Mouse (Mus musculus): ENCODE measurements at regions not wholly inside any gene's neighbourhood (a gene's known extent, or its start where the extent isn't known, plus 50 kb on each side); places are given as distances from the start of the nearest gene placed in this dataset.

DNA sequence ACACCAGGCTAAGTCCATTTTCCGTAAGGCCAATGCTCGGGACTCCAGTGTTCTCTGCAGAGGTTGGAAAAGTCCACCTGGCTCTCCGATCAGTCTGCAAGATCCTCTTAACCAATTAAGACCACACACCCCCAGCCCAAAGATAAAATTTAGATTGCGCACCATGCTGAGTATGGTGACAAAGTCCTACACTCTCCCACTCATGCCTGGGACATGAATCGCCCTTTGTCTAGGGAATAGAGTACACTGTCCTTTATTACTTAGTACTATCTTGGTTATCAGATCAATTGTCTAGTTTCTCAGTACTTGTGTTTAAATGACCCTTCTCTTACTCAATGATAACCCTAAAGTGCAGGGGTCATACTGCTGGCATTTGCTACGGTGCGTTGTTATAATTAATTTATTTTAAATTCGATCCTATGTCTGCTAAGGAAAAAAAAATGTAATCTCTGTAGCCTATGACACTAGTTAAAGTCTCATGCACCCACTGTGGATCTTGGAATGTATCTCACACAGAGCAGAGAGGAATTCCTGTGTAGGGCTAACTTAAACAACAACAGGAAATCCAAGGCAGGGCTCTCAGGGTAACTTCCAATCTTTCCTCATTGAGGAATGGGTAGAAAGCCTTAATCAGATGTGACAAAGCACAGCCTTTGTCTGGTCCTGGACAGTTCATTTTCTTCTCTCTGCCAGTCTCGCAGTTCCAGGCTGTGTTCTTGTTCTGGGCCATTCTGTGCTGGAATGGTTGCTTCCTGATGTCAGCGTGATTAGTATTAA lies 421.4 kb downstream of the Prss52 start:
- Histone ChIP-seq H3K4me1 (ENCODE audit: control insufficient read depth in 1 of 2, insufficient read depth in 2 of 2, low read length in 2 of 2) (no peaks in the 10 kb centered on the region), H3K9ac (ENCODE audit: control insufficient read depth, low read depth, low read length, poor library complexity, severe bottlenecking) (no peak overlapping the region), H3K27me3 (ENCODE audit: control insufficient read depth in 1 of 2, insufficient read depth in 2 of 2, low read length in 2 of 2) (no peaks in the 10 kb centered on the region; a peak in 1 of 4 replicates), H3K79me2 (ENCODE audit: control insufficient read depth, insufficient read depth, low read length, poor library complexity) (no peaks in the 10 kb centered on the region), H3K4me3 (ENCODE audit: control insufficient read depth in 1 of 2, insufficient read depth in 1 of 2, low read depth in 2 of 2, low read length in 2 of 2) (no peak overlapping the region), H3K9me3 (replicated peaks; ENCODE audit: insufficient read depth, low read length) (no peaks in the 10 kb centered on the region), H3K27ac (ENCODE audit: control insufficient read depth, low read depth, low read length) (no peak overlapping the region), H3K36me3 (ENCODE audit: control insufficient read depth in 1 of 2, insufficient read depth in 2 of 2, low read length in 2 of 2) (no peaks in the 10 kb centered on the region)
- no peak for TF ChIP-seq MAX (IDR thresholded peaks at IDR 0.05; ENCODE audit: low read length)
- no peak for TF ChIP-seq ZNF384 (IDR thresholded peaks at IDR 0.05; ENCODE audit: low read depth, low read length)
- TF ChIP-seq GABPA (IDR thresholded peaks at IDR 0.05; ENCODE audit: low read depth, low read length): no peak
- DNase-seq (ENCODE audit: low read depth, low spot score): no peak

- Histone ChIP-seq H3K9ac (ENCODE audit: control insufficient read depth, low read depth, low read length, poor library complexity, severe bottlenecking) (no peak overlapping the region), H3K27me3 (ENCODE audit: control insufficient read depth in 1 of 2, insufficient read depth in 2 of 2, low read length in 2 of 2) (no peaks in the 10 kb centered on the region; a peak in 1 of 4 replicates), H3K27ac (ENCODE audit: control insufficient read depth, low read depth, low read length) (no peak overlapping the region), H3K4me3 (ENCODE audit: control insufficient read depth in 1 of 2, insufficient read depth in 1 of 2, low read depth in 2 of 2, low read length in 2 of 2) (no peak overlapping the region), H3K36me3 (ENCODE audit: control insufficient read depth in 1 of 2, insufficient read depth in 2 of 2, low read length in 2 of 2) (no peaks in the 10 kb centered on the region), H3K9me3 (replicated peaks; ENCODE audit: insufficient read depth, low read length) (no peaks in the 10 kb centered on the region), H3K79me2 (ENCODE audit: control insufficient read depth, insufficient read depth, low read length, poor library complexity) (no peaks in the 10 kb centered on the region), H3K4me1 (ENCODE audit: control insufficient read depth in 1 of 2, insufficient read depth in 2 of 2, low read length in 2 of 2) (no peaks in the 10 kb centered on the region)
- TF ChIP-seq MAFK (IDR thresholded peaks at IDR 0.05; ENCODE audit: borderline replicate concordance, low read depth, low read length): no peak
- no peak for TF ChIP-seq EP300 (IDR thresholded peaks at IDR 0.05; ENCODE audit: low read depth in 1 of 2, low read length in 2 of 2)
- DNase-seq (ENCODE audit: low read depth, low spot score): no peak
These were observed 426.5 kb downstream of the Prss52 start for GRCm38 (mm10) chr14:64530541-64530940.

DNA sequence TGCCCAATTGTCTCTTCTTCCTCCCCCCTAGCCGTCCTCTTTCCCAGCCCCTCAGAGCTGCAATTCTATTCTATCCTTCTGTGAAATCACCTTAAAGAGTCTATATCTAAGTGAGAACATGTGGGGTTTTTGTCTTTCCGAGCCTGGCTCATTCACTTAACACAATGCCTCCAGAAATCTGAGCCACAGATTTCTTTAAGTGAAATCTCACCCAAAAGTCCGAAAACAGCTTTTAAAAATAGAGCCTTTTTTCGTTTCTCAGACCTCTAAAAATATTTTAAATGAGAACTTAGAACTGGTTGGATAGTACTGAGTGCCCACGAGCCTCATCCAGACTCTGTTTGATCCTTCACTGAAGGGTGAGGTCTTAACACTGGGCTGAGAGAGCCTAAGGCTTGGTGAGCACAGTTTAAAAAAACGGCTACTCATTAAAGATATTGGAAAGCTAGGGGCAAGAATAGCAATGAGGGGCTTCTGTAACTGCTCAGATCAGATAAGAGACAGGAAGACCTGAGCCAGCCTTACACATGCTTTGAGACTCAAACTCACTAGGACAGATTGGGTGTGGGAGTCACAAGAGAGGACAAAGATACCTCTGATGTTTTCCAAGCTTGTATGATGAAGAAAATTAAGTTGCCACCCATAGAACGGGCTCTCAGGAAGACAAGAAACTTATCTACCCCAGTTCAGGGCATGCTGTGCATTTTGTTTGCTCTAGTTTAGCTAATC lies 427.3 kb downstream of the Prss52 start:
- Histone ChIP-seq H3K27me3 (ENCODE audit: control insufficient read depth in 1 of 2, insufficient read depth in 2 of 2, low read length in 2 of 2) (no peaks in the 10 kb centered on the region; a peak in 1 of 4 replicates), H3K4me3 (ENCODE audit: control insufficient read depth in 1 of 2, insufficient read depth in 1 of 2, low read depth in 2 of 2, low read length in 2 of 2) (no peak overlapping the region), H3K36me3 (ENCODE audit: control insufficient read depth in 1 of 2, insufficient read depth in 2 of 2, low read length in 2 of 2) (no peaks in the 10 kb centered on the region), H3K79me2 (ENCODE audit: control insufficient read depth, insufficient read depth, low read length, poor library complexity) (no peaks in the 10 kb centered on the region), H3K9me3 (replicated peaks; ENCODE audit: insufficient read depth, low read length) (no peaks in the 10 kb centered on the region), H3K4me1 (ENCODE audit: control insufficient read depth in 1 of 2, insufficient read depth in 2 of 2, low read length in 2 of 2) (no peaks in the 10 kb centered on the region), H3K9ac (ENCODE audit: control insufficient read depth, low read depth, low read length, poor library complexity, severe bottlenecking) (no peak overlapping the region), H3K27ac (ENCODE audit: control insufficient read depth, low read depth, low read length) (no peak overlapping the region)
- DNase-seq (ENCODE audit: low read depth, low spot score): no peak
- no peak for TF ChIP-seq KAT2A (conservative IDR thresholded peaks at IDR 0.05; ENCODE audit: low read depth, low read length)
- TF ChIP-seq CHD2 (IDR thresholded peaks at IDR 0.05; ENCODE audit: low read length): no peak
- no peak for TF ChIP-seq RAD21 (IDR thresholded peaks at IDR 0.05; ENCODE audit: low read depth, low read length)
- no peak for TF ChIP-seq MEF2A (IDR thresholded peaks at IDR 0.05; ENCODE audit: extremely low read depth, insufficient replicate concordance, low read depth, low read length, poor library complexity, severe bottlenecking)
- TF ChIP-seq ELF1 (IDR thresholded peaks at IDR 0.05; ENCODE audit: low read depth, low read length): no peak
- TF ChIP-seq ZKSCAN1 (IDR thresholded peaks at IDR 0.05; ENCODE audit: low read depth, low read length): no peak
- TF ChIP-seq NRF1 (IDR thresholded peaks at IDR 0.05; ENCODE audit: insufficient read depth, low read depth, low read length, poor library complexity, severe bottlenecking): no peak
